In genomic region chr7:109231307-109231706, GRCm38 (mm10) we compare ENCODE assay signal across 11 mouse cellular contexts. TPM values are rescaled to one million over a fixed set of nuclear protein-coding genes. Genes with fewer than 3 reads are reported as not detected.
DNase-seq lines count a peak whose midpoint lies in the region; ATAC-seq and TF ChIP-seq lines count a peak whose summit lies in the region.
"Had no signal": no experiment of that assay in that cellular context is flagged by ENCODE, and none has a peak within 500 bp of the region (broad histone marks: within the 10 kb centered on the region; RNA-seq: fewer than 3 reads in every experiment).

No protein-coding gene starts in this region.

- TF ChIP-seq CTCF in lung, postnatal 0 days (IDR thresholded peaks at IDR 0.05), result no peak

- DNase-seq in heart, postnatal 25 days (ENCODE audit: low spot score), result no peak
- no peak for DNase-seq in right cerebral cortex, postnatal 4 days
- no peak for DNase-seq in urinary bladder, postnatal 4 days (ENCODE audit: low spot score in 2 of 2)
- no peak for DNase-seq in lung, postnatal 0 days (ENCODE audit: low spot score)

- 0 out of 2 replicates have a peak, but pooled peaks have one; percentile 7 for ATAC-seq in heart, embryonic 15.5 days (replicated peaks; ENCODE audit: insufficient number of reproducible peaks, insufficient read depth, low FRiP score, low read depth)
- peak; percentile 61 for ATAC-seq in forebrain, embryonic 13.5 days
- ATAC-seq in limb, embryonic 12.5 days (ENCODE audit: insufficient number of reproducible peaks, insufficient read depth, low FRiP score, low TSS enrichment, low read depth), result peak; percentile 3; the same call in 1 of the 2 replicates
- peak; percentile 42; the same call in 1 of the 2 replicates for ATAC-seq in neural tube, embryonic 14.5 days (ENCODE audit: low read depth)
- ATAC-seq in lung, postnatal 0 days, result no peak
- ATAC-seq: intestine, postnatal 0 days; liver, embryonic 12.5 days had no signal

- TF ChIP-seq EP300 in lung, postnatal 0 days (IDR thresholded peaks at IDR 0.05), result no peak

- no peaks in the 10 kb centered on the region for H3K36me3 ChIP-seq in heart, embryonic 15.5 days
- no peaks in the 10 kb centered on the region for H3K36me3 ChIP-seq in forebrain, embryonic 13.5 days (ENCODE audit: poor library complexity, severe bottlenecking)
- no peaks in the 10 kb centered on the region for H3K36me3 ChIP-seq in limb, embryonic 12.5 days
- no peaks in the 10 kb centered on the region for H3K36me3 ChIP-seq in neural tube, embryonic 14.5 days (ENCODE audit: control insufficient read depth, insufficient read depth, low read length)
- no peaks in the 10 kb centered on the region for H3K36me3 ChIP-seq in lung, postnatal 0 days (ENCODE audit: insufficient read depth, low read length)
- H3K36me3 ChIP-seq: liver, embryonic 12.5 days had no signal

- no peaks in the 10 kb centered on the region for H3K9me3 ChIP-seq in heart, embryonic 15.5 days (replicated peaks)
- H3K9me3 ChIP-seq in forebrain, embryonic 13.5 days (replicated peaks), result no peaks in the 10 kb centered on the region
- H3K9me3 ChIP-seq in limb, embryonic 12.5 days, result no peaks in the 10 kb centered on the region
- H3K9me3 ChIP-seq in neural tube, embryonic 14.5 days (ENCODE audit: control insufficient read depth, low read length), result no peaks in the 10 kb centered on the region
- no peaks in the 10 kb centered on the region for H3K9me3 ChIP-seq in lung, postnatal 0 days (ENCODE audit: low read length)
- H3K9me3 ChIP-seq: liver, embryonic 12.5 days had no signal

- 76% methylated on average over 5 of the region's 5 CpGs for WGBS in heart, embryonic 15.5 days
- 27% methylated on average over 5 of the region's 5 CpGs for WGBS in forebrain, embryonic 13.5 days
- WGBS in limb, embryonic 12.5 days, result 66% methylated on average over 5 of the region's 5 CpGs
- 59% methylated on average over 5 of the region's 5 CpGs for WGBS in neural tube, embryonic 14.5 days
- 89% methylated on average over 5 of the region's 5 CpGs for WGBS in lung, postnatal 0 days

- no peak overlapping the region for H3K27ac ChIP-seq in heart, embryonic 15.5 days
- H3K27ac ChIP-seq in forebrain, embryonic 13.5 days, result peak overlapping the region; percentile 51
- H3K27ac ChIP-seq in limb, embryonic 12.5 days, result no peak overlapping the region; the same call in 1 of the 2 replicates
- H3K27ac ChIP-seq in neural tube, embryonic 14.5 days (ENCODE audit: low read depth, low read length), result no peak overlapping the region
- H3K27ac ChIP-seq in lung, postnatal 0 days (ENCODE audit: low read length), result no peak overlapping the region
- H3K27ac ChIP-seq: liver, embryonic 12.5 days had no signal

- H3K4me2 ChIP-seq in heart, embryonic 15.5 days, result no peak overlapping the region
- no peak overlapping the region for H3K4me2 ChIP-seq in forebrain, embryonic 13.5 days
- H3K4me2 ChIP-seq in limb, embryonic 12.5 days, result no peak overlapping the region
- H3K4me2 ChIP-seq in neural tube, embryonic 14.5 days (ENCODE audit: low read depth, low read length), result no peak overlapping the region
- no peak overlapping the region for H3K4me2 ChIP-seq in lung, postnatal 0 days (replicated peaks; ENCODE audit: low read depth, low read length)
- H3K4me2 ChIP-seq: liver, embryonic 12.5 days had no signal

- no peak overlapping the region for H3K4me3 ChIP-seq in heart, embryonic 15.5 days
- no peak overlapping the region for H3K4me3 ChIP-seq in forebrain, embryonic 13.5 days
- H3K4me3 ChIP-seq in limb, embryonic 12.5 days (replicated peaks), result no peak overlapping the region
- no peak overlapping the region for H3K4me3 ChIP-seq in neural tube, embryonic 14.5 days (ENCODE audit: low read depth, low read length)
- no peak overlapping the region for H3K4me3 ChIP-seq in lung, postnatal 0 days (ENCODE audit: low read depth, low read length)
- H3K4me3 ChIP-seq: liver, embryonic 12.5 days; myocyte had no signal

- no peak overlapping the region for H3K9ac ChIP-seq in heart, embryonic 15.5 days
- H3K9ac ChIP-seq in forebrain, embryonic 13.5 days, result no peak overlapping the region
- no peak overlapping the region for H3K9ac ChIP-seq in limb, embryonic 12.5 days (replicated peaks)
- no peak overlapping the region for H3K9ac ChIP-seq in neural tube, embryonic 14.5 days (replicated peaks; ENCODE audit: low read depth, low read length)
- H3K9ac ChIP-seq in lung, postnatal 0 days (replicated peaks; ENCODE audit: low read depth), result no peak overlapping the region
- H3K9ac ChIP-seq: liver, embryonic 12.5 days had no signal

- intact Hi-C loops in heart, postnatal 25 days (cut with DNase I), result loop anchor here (2.0 kb wide), 1 partner anchor 193 kb away; no protein-coding TSS in a partner anchor

- H3K4me1 ChIP-seq in heart, embryonic 15.5 days (replicated peaks), result no peaks in the 10 kb centered on the region
- H3K4me1 ChIP-seq in forebrain, embryonic 13.5 days, result peaks cover 48% of the 10 kb centered on the region
- H3K4me1 ChIP-seq in limb, embryonic 12.5 days (replicated peaks), result peaks cover 21% of the 10 kb centered on the region
- peaks cover 7% of the 10 kb centered on the region; the same call in 1 of the 2 replicates for H3K4me1 ChIP-seq in neural tube, embryonic 14.5 days (ENCODE audit: control insufficient read depth, insufficient read depth, low read length)
- H3K4me1 ChIP-seq in lung, postnatal 0 days (ENCODE audit: insufficient read depth, low read depth, low read length), result no peaks in the 10 kb centered on the region
- H3K4me1 ChIP-seq: liver, embryonic 12.5 days had no signal

- no peaks in the 10 kb centered on the region for H3K27me3 ChIP-seq in heart, embryonic 15.5 days
- peaks cover 46% of the 10 kb centered on the region for H3K27me3 ChIP-seq in forebrain, embryonic 13.5 days
- H3K27me3 ChIP-seq in limb, embryonic 12.5 days, result no peaks in the 10 kb centered on the region
- H3K27me3 ChIP-seq in neural tube, embryonic 14.5 days (ENCODE audit: control insufficient read depth, insufficient read depth, low read length), result no peaks in the 10 kb centered on the region; the same call in 1 of the 2 replicates
- no peaks in the 10 kb centered on the region for H3K27me3 ChIP-seq in lung, postnatal 0 days (replicated peaks; ENCODE audit: insufficient read depth, low read length)
- H3K27me3 ChIP-seq: liver, embryonic 12.5 days had no signal

RNA-seq across cellular contexts. Expression of gene Lmo1, which starts 56.3 kb away (rescaled TPM):
- 2.4 and 4.3 TPM in 2 replicates for polyA plus RNA-seq in heart, embryonic 15.5 days (2015; fragmentation: Nextera tagmentation; extraction: Ambion mirVana)
- 1 to 10 TPM; 2.4 to 2.6 TPM for total RNA-seq in heart, postnatal 25 days (2021)
- 36.5 and 50.5 TPM in 2 replicates for polyA plus RNA-seq in forebrain, embryonic 13.5 days (2015; fragmentation: Nextera tagmentation; extraction: Ambion mirVana)
- 13.6 and 15.1 TPM in 2 replicates for polyA plus RNA-seq in limb, embryonic 12.5 days (2016; fragmentation: Nextera tagmentation; extraction: Ambion mirVana)
- polyA plus RNA-seq in neural tube, embryonic 14.5 days (2014; fragmentation: Nextera tagmentation; extraction: Ambion mirVana), result 26.2 and 33.9 TPM in 2 replicates
- polyA plus RNA-seq in lung, postnatal 0 days (2015; fragmentation: Nextera tagmentation; extraction: Ambion mirVana), result 10.0 and 10.3 TPM in 2 replicates
